Mouse (Mus musculus) lung, adult 2 months (tissue): ENCODE data around the gene Exoc6b. TPM values are rescaled to one million over a fixed set of nuclear protein-coding genes. Genes with fewer than 3 reads are reported as not detected.

Source experiments
- DNase-seq: peaks from one replicate; pipeline ENCODE4 v3.0.0; 2022
- H3K4me1 ChIP-seq: fragments of 200-500 bp; 2 replicates; pipeline ENCODE4 v1.6.1; 2011; ENCODE audit warnings: low read length; ENCODE audit not compliant: control insufficient read depth, insufficient read depth
- H3K4me3 ChIP-seq: fragments of 200-500 bp; replicated peaks from 2 replicates; pipeline ENCODE3; 2011; ENCODE audit warnings: low read depth, mild to moderate bottlenecking, control low read depth, low read length; ENCODE audit errors: extremely low read depth
- CTCF ChIP-seq: fragments of 200-500 bp; IDR thresholded peaks from 2 replicates; pipeline ENCODE4 v1.5.1; 2011; ENCODE audit warnings: mild to moderate bottlenecking, low read length, control low read depth; ENCODE audit not compliant: insufficient read depth
- POLR2A ChIP-seq: fragments of 200-500 bp; IDR thresholded peaks from 2 replicates; pipeline ENCODE4 v1.6.1; 2011; ENCODE audit warnings: low read depth, mild to moderate bottlenecking, control low read depth, low read length, borderline replicate concordance; ENCODE audit errors: extremely low read depth
- WGBS: fragments of 180-500 bp; shearing (Covaris S2); methylation state at CpG from one replicate; pipeline ENCODE4 v1.1.7; 2018; 5-methylcytosine and 5-hydroxymethylcytosine counted together
- polyA plus RNA-seq: library from polyadenylated mRNA; depleted of rRNA; stranded (reverse); fragments of >200 nt; gene quantifications from 2 replicates; pipeline ENCODE4 v1.2.3, GENCODE M21; 2012

Exoc6b gene
- polyA plus RNA-seq, 1 experiment: 14.3 TPM

- no peak for TF ChIP-seq CTCF
- TF ChIP-seq POLR2A: no peak
- WGBS: 87% methylated on average over 7 of the region's 7 CpGs
- Histone ChIP-seq H3K4me1 (no peaks in the 10 kb centered on the region), H3K4me3 (no peak overlapping the region)
- no peak for DNase-seq
Measured at GRCm38 (mm10) chr6:84807546-84807945, 261.8 kb downstream of the Exoc6b start.

- DNase-seq: no peak
- Histone ChIP-seq H3K4me1 (no peaks in the 10 kb centered on the region), H3K4me3 (no peak overlapping the region)
- TF ChIP-seq CTCF: no peak
- TF ChIP-seq POLR2A: no peak
- WGBS: 55% methylated on average over 2 of the region's 2 CpGs
Measured at GRCm38 (mm10) chr6:84806132-84806730, 263.1 kb downstream of the Exoc6b start.

- H3K4me3 ChIP-seq: no peak overlapping the region
- 81% methylated on average over 3 of the region's 3 CpGs for WGBS
- TF ChIP-seq POLR2A (no peak), CTCF (no peak)
- no peaks in the 10 kb centered on the region; the same call in none of the 2 replicates for H3K4me1 ChIP-seq
- DNase-seq: no peak
Measured at GRCm38 (mm10) chr6:84798736-84799135, 270.6 kb downstream of the Exoc6b start.

GRCm38 (mm10) chr6:84783994-84784393 lies 285.3 kb downstream of the Exoc6b start:
- TF ChIP-seq POLR2A: no peak
- TF ChIP-seq CTCF: no peak
- Histone ChIP-seq H3K4me3 (no peak overlapping the region), H3K4me1 (no peaks in the 10 kb centered on the region)
- 77% methylated on average over 2 of the region's 2 CpGs for WGBS
- DNase-seq: no peak

- WGBS: 60% methylated on average over 5 of the region's 5 CpGs
- DNase-seq: no peak
- Histone ChIP-seq H3K4me1 (no peaks in the 10 kb centered on the region; the same call in 1 of the 2 replicates), H3K4me3 (no peak overlapping the region)
- no peak for TF ChIP-seq CTCF
- TF ChIP-seq POLR2A: no peak
Measured at GRCm38 (mm10) chr6:84779987-84780386, 289.3 kb downstream of the Exoc6b start.

GRCm38 (mm10) chr6:84778970-84779369 lies 290.3 kb downstream of the Exoc6b start:
- no peak for TF ChIP-seq POLR2A
- no peak for TF ChIP-seq CTCF
- no peak for DNase-seq
- Histone ChIP-seq H3K4me3 (no peak overlapping the region), H3K4me1 (no peaks in the 10 kb centered on the region; the same call in 1 of the 2 replicates)
- WGBS: 47% methylated on average over 5 of the region's 5 CpGs

GRCm38 (mm10) chr6:84775908-84776307 lies 293.4 kb downstream of the Exoc6b start:
- DNase-seq: no peak
- WGBS: 51% methylated on average over 1 of the region's 1 CpGs
- no peak for TF ChIP-seq POLR2A
- TF ChIP-seq CTCF: no peak
- H3K4me1 ChIP-seq: no peaks in the 10 kb centered on the region; the same call in 1 of the 2 replicates
- no peak overlapping the region for H3K4me3 ChIP-seq

GRCm38 (mm10) chr6:84755266-84755665 lies 314.0 kb downstream of the Exoc6b start:
- TF ChIP-seq POLR2A: no peak
- no peak for TF ChIP-seq CTCF
- Histone ChIP-seq H3K4me3 (no peak overlapping the region), H3K4me1 (no peaks in the 10 kb centered on the region)
- 84% methylated on average over 3 of the region's 3 CpGs for WGBS
- no peak for DNase-seq

- TF ChIP-seq POLR2A (no peak), CTCF (no peak)
Measured at GRCm38 (mm10) chr6:84752806-84753420, 316.4 kb downstream of the Exoc6b start.

GRCm38 (mm10) chr6:84751409-84751808 lies 317.9 kb downstream of the Exoc6b start:
- no peaks in the 10 kb centered on the region for H3K4me1 ChIP-seq
- TF ChIP-seq POLR2A (no peak), CTCF (no peak)
- no peak for DNase-seq
- 80% methylated on average over 2 of the region's 2 CpGs for WGBS
- no peak overlapping the region for H3K4me3 ChIP-seq

More at GRCm38 (mm10) chr6:84752806-84753420, 316.4 kb downstream of the Exoc6b start:
- Histone ChIP-seq H3K4me3 (no peak overlapping the region), H3K4me1 (no peaks in the 10 kb centered on the region)
- DNase-seq: no peak
